Mouse (Mus musculus) liver, postnatal 0 days (tissue): ENCODE data around the gene Tmem88.

ENCODE experiments used
- CTCF ChIP-seq: sonication (generic); IDR thresholded peaks from 2 replicates; pipeline ENCODE4 v1.5.1; 2016; ENCODE audit warnings: antibody characterized with exemption, low read depth
- EP300 ChIP-seq: IDR thresholded peaks from 2 replicates; pipeline ENCODE4 v1.6.1; 2016; ENCODE audit warnings: antibody characterized with exemption, low read depth, mild to moderate bottlenecking

DNA sequence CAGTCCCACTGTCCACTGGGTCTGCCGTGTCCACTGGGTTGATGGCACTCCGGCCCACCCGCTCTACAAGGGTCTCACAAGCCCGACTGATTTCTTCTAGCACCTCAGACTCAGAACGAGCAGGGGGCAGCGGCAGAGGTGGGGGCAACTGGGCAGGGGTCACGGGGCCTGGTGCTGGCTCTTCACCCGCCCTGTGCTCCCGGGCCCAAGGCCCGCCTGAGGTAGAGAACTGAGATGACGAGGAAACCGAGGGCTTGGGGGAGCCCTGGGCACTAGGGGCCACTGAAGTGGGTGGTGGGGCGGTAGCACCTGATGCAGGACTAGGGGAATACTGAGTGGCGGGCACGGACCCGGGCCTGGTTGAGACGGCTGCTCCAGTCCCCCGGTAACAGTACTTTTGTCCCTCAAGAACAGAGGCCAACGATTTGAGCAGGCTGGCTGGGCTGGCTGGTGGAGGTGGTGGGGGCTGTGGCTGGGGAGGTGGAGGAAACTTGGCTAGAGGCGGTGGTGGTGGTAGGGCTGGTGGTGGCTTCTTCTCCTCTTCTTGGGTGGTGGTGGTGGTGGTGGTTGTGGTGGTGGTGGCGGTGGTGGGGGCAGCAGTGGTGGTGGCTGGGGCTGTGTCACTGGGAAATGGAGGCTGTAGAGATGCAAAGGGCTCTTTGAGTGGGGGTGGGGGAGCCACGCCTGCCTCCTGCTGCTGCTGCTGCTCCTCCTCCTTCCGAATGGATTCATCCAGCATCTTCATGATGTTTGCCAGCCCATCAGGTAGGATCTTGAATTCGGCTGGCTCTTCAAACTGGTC, 6.8 kb upstream of the Tmem88 start:
- TF ChIP-seq EP300, result no peak
- no peak for TF ChIP-seq CTCF
